Mouse (Mus musculus): Measurements from ENCODE around the gene Arl4c. TPM values are rescaled to one million over a fixed set of nuclear protein-coding genes. Genes with fewer than 3 reads are reported as not detected.

Arl4c gene
- polyA plus RNA-seq, 1 experiment from 2014 or later, result 13.7 TPM

- no peaks in the 10 kb centered on the region for H3K9me3 ChIP-seq (ENCODE audit: control insufficient read depth, low read length)
- no peak overlapping the region for H3K9ac ChIP-seq (ENCODE audit: low read depth, low read length)
- 67% methylated on average over 4 of the region's 4 CpGs for WGBS
- ATAC-seq (ENCODE audit: low FRiP score, low TSS enrichment), result 0 out of 2 replicates have a peak, but pooled peaks have one; percentile 52
- no peak overlapping the region for H3K27ac ChIP-seq (ENCODE audit: low read depth, low read length)
- peaks cover 5% of the 10 kb centered on the region; the same call in 1 of the 2 replicates for H3K4me1 ChIP-seq (ENCODE audit: control insufficient read depth, insufficient read depth, low read length)
- H3K4me3 ChIP-seq (ENCODE audit: low read length), result no peak overlapping the region
- no peaks in the 10 kb centered on the region for H3K27me3 ChIP-seq (ENCODE audit: control insufficient read depth, insufficient read depth, low read length)
- no peaks in the 10 kb centered on the region for H3K36me3 ChIP-seq (ENCODE audit: control insufficient read depth, insufficient read depth, low read length)
- H3K4me2 ChIP-seq (replicated peaks; ENCODE audit: low read depth, low read length), result no peak overlapping the region
Measured at GRCm38 (mm10) chr1:88670807-88671206, 31.2 kb downstream of the Arl4c start.

- Histone ChIP-seq H3K27me3 (ENCODE audit: control insufficient read depth, insufficient read depth, low read length) (no peaks in the 10 kb centered on the region), H3K9me3 (ENCODE audit: control insufficient read depth, low read length) (no peaks in the 10 kb centered on the region), H3K4me1 (ENCODE audit: control insufficient read depth, insufficient read depth, low read length) (peaks cover 5% of the 10 kb centered on the region; the same call in 1 of the 2 replicates), H3K4me3 (ENCODE audit: low read length) (no peak overlapping the region), H3K36me3 (ENCODE audit: control insufficient read depth, insufficient read depth, low read length) (no peaks in the 10 kb centered on the region), H3K27ac (ENCODE audit: low read depth, low read length) (peak overlapping the region; percentile 30; the same call in 1 of the 2 replicates), H3K9ac (ENCODE audit: low read depth, low read length) (no peak overlapping the region), H3K4me2 (replicated peaks; ENCODE audit: low read depth, low read length) (no peak overlapping the region)
- peak; percentile 20; the same call in 1 of the 2 replicates for ATAC-seq (ENCODE audit: low FRiP score, low TSS enrichment)
- WGBS, result 19% methylated on average over 14 of the region's 14 CpGs
Measured at GRCm38 (mm10) chr1:88668846-88669810, 32.9 kb downstream of the Arl4c start.

DNA sequence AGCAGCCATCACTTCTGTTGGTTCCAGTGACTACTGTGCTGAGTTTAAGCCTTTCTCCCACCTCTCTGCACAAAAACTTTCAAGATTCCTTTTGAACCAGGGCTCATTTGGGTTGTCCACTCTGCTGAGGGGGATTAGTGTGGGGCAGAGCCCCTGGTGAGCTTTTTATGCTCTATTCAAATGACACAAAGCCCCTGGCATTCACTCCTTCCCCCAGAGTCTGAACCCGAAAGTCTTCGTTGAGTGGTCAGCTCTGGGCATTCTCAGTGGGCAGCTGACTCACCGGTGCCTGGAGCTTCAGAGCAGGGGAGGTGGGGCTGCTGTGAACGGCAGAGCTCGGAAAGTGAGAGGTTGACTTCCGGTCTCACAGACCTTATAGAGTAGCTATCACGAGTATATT is 33.7 kb downstream of the Arl4c start:
- Histone ChIP-seq H3K4me2 (replicated peaks; ENCODE audit: low read depth, low read length) (no peak overlapping the region), H3K4me3 (ENCODE audit: low read length) (no peak overlapping the region), H3K9ac (ENCODE audit: low read depth, low read length) (no peak overlapping the region), H3K36me3 (ENCODE audit: control insufficient read depth, insufficient read depth, low read length) (no peaks in the 10 kb centered on the region), H3K27me3 (ENCODE audit: control insufficient read depth, insufficient read depth, low read length) (no peaks in the 10 kb centered on the region), H3K4me1 (ENCODE audit: control insufficient read depth, insufficient read depth, low read length) (peaks cover 5% of the 10 kb centered on the region; the same call in 1 of the 2 replicates), H3K9me3 (ENCODE audit: control insufficient read depth, low read length) (no peaks in the 10 kb centered on the region), H3K27ac (ENCODE audit: low read depth, low read length) (no peak overlapping the region)
- no peak for ATAC-seq (ENCODE audit: low FRiP score, low TSS enrichment)
- 7% methylated on average over 7 of the region's 7 CpGs for WGBS

GRCm38 (mm10) chr1:88664623-88665022 is 37.4 kb downstream of the Arl4c start:
- ATAC-seq (ENCODE audit: low FRiP score, low TSS enrichment), result no peak
- H3K9me3 ChIP-seq (ENCODE audit: control insufficient read depth, low read length), result no peaks in the 10 kb centered on the region
- no peak overlapping the region for H3K4me2 ChIP-seq (replicated peaks; ENCODE audit: low read depth, low read length)
- H3K4me3 ChIP-seq (ENCODE audit: low read length), result no peak overlapping the region
- H3K27me3 ChIP-seq (ENCODE audit: control insufficient read depth, insufficient read depth, low read length), result no peaks in the 10 kb centered on the region
- no peak overlapping the region for H3K9ac ChIP-seq (ENCODE audit: low read depth, low read length)
- no peaks in the 10 kb centered on the region for H3K36me3 ChIP-seq (ENCODE audit: control insufficient read depth, insufficient read depth, low read length)
- H3K4me1 ChIP-seq (ENCODE audit: control insufficient read depth, insufficient read depth, low read length), result peaks cover 5% of the 10 kb centered on the region; the same call in 1 of the 2 replicates
- WGBS, result 69% methylated on average over 3 of the region's 3 CpGs
- H3K27ac ChIP-seq (ENCODE audit: low read depth, low read length), result no peak overlapping the region

GRCm38 (mm10) chr1:88662736-88663135 is 39.3 kb downstream of the Arl4c start:
- H3K9me3 ChIP-seq (ENCODE audit: control insufficient read depth, low read length), result no peaks in the 10 kb centered on the region
- H3K4me2 ChIP-seq (replicated peaks; ENCODE audit: low read depth, low read length), result no peak overlapping the region
- H3K27ac ChIP-seq (ENCODE audit: low read depth, low read length), result no peak overlapping the region
- H3K9ac ChIP-seq (ENCODE audit: low read depth, low read length), result no peak overlapping the region
- no peaks in the 10 kb centered on the region for H3K36me3 ChIP-seq (ENCODE audit: control insufficient read depth, insufficient read depth, low read length)
- H3K27me3 ChIP-seq (ENCODE audit: control insufficient read depth, insufficient read depth, low read length), result no peaks in the 10 kb centered on the region
- no peak overlapping the region for H3K4me3 ChIP-seq (ENCODE audit: low read length)
- WGBS, result 78% methylated on average over 5 of the region's 5 CpGs
- no peak for ATAC-seq (ENCODE audit: low FRiP score, low TSS enrichment)
- H3K4me1 ChIP-seq (ENCODE audit: control insufficient read depth, insufficient read depth, low read length), result no peaks in the 10 kb centered on the region

- Histone ChIP-seq H3K27ac (ENCODE audit: low read depth, low read length) (no peak overlapping the region), H3K36me3 (ENCODE audit: control insufficient read depth, insufficient read depth, low read length) (no peaks in the 10 kb centered on the region), H3K9ac (ENCODE audit: low read depth, low read length) (no peak overlapping the region), H3K4me3 (ENCODE audit: low read length) (no peak overlapping the region), H3K9me3 (ENCODE audit: control insufficient read depth, low read length) (no peaks in the 10 kb centered on the region), H3K27me3 (ENCODE audit: control insufficient read depth, insufficient read depth, low read length) (no peaks in the 10 kb centered on the region), H3K4me1 (ENCODE audit: control insufficient read depth, insufficient read depth, low read length) (no peaks in the 10 kb centered on the region), H3K4me2 (replicated peaks; ENCODE audit: low read depth, low read length) (no peak overlapping the region)
- WGBS, result 93% methylated on average over 3 of the region's 3 CpGs
- no peak for ATAC-seq (ENCODE audit: low FRiP score, low TSS enrichment)
Measured at GRCm38 (mm10) chr1:88661209-88661608, 40.8 kb downstream of the Arl4c start.

- WGBS, result 70% methylated on average over 6 of the region's 6 CpGs
- ATAC-seq (ENCODE audit: low FRiP score, low TSS enrichment), result no peak
Measured at GRCm38 (mm10) chr1:88658290-88658857, 43.6 kb downstream of the Arl4c start.

GRCm38 (mm10) chr1:88656096-88656480 is 45.9 kb downstream of the Arl4c start:
- Histone ChIP-seq H3K4me2 (replicated peaks; ENCODE audit: low read depth, low read length) (no peak overlapping the region), H3K9ac (ENCODE audit: low read depth, low read length) (no peak overlapping the region), H3K4me3 (ENCODE audit: low read length) (no peak overlapping the region), H3K27ac (ENCODE audit: low read depth, low read length) (no peak overlapping the region), H3K36me3 (ENCODE audit: control insufficient read depth, insufficient read depth, low read length) (no peaks in the 10 kb centered on the region), H3K9me3 (ENCODE audit: control insufficient read depth, low read length) (no peaks in the 10 kb centered on the region), H3K4me1 (ENCODE audit: control insufficient read depth, insufficient read depth, low read length) (no peaks in the 10 kb centered on the region), H3K27me3 (ENCODE audit: control insufficient read depth, insufficient read depth, low read length) (no peaks in the 10 kb centered on the region)
- no peak for ATAC-seq (ENCODE audit: low FRiP score, low TSS enrichment)
- WGBS, result 85% methylated on average over 5 of the region's 5 CpGs

More at GRCm38 (mm10) chr1:88658290-88658857, 43.6 kb downstream of the Arl4c start:
- no peaks in the 10 kb centered on the region for H3K36me3 ChIP-seq (ENCODE audit: control insufficient read depth, insufficient read depth, low read length)
- no peaks in the 10 kb centered on the region for H3K9me3 ChIP-seq (ENCODE audit: control insufficient read depth, low read length)
- no peak overlapping the region for H3K4me3 ChIP-seq (ENCODE audit: low read length)
- no peak overlapping the region for H3K4me2 ChIP-seq (replicated peaks; ENCODE audit: low read depth, low read length)
- no peak overlapping the region for H3K9ac ChIP-seq (ENCODE audit: low read depth, low read length)
- H3K27ac ChIP-seq (ENCODE audit: low read depth, low read length), result no peak overlapping the region
- H3K4me1 ChIP-seq (ENCODE audit: control insufficient read depth, insufficient read depth, low read length), result no peaks in the 10 kb centered on the region
- no peaks in the 10 kb centered on the region for H3K27me3 ChIP-seq (ENCODE audit: control insufficient read depth, insufficient read depth, low read length)

All from kidney, embryonic 14.5 days (tissue).